Mouse (Mus musculus) ES-Bruce4 (cell line): ENCODE measurements around the gene Enc1. TPM values are rescaled to one million over a fixed set of nuclear protein-coding genes. Genes with fewer than 3 reads are reported as not detected.

Source experiments
- H3K27ac ChIP-seq: 2 replicates; pipeline ENCODE4 v1.5.1; 2012; ENCODE audit warnings: low read length, inconsistent platforms; ENCODE audit not compliant: insufficient read depth
- H3K27me3 ChIP-seq: 2 replicates; pipeline ENCODE4 v1.6.1; 2012; ENCODE audit warnings: mild to moderate bottlenecking, low read length, inconsistent platforms; ENCODE audit not compliant: control insufficient read depth, poor library complexity, insufficient read depth, severe bottlenecking
- H3K36me3 ChIP-seq: 2 replicates; pipeline ENCODE4 v1.6.1; 2012; ENCODE audit warnings: inconsistent platforms, mild to moderate bottlenecking, low read length, moderate library complexity; ENCODE audit not compliant: control insufficient read depth, poor library complexity, insufficient read depth, severe bottlenecking
- H3K4me1 ChIP-seq: one replicate; pipeline ENCODE4 v1.8.1; 2011; ENCODE audit warnings: low read length; ENCODE audit not compliant: control insufficient read depth, insufficient read depth
- H3K4me3 ChIP-seq: 2 replicates; pipeline ENCODE4 v1.5.1; 2011; ENCODE audit warnings: low read depth, mild to moderate bottlenecking, low read length
- H3K9ac ChIP-seq: 2 replicates; pipeline ENCODE4 v1.6.1; 2012; ENCODE audit warnings: low read depth, mild to moderate bottlenecking, inconsistent platforms; ENCODE audit not compliant: poor library complexity, severe bottlenecking
- H3K9me3 ChIP-seq: replicated peaks from 2 replicates; pipeline ENCODE4 v1.6.1; 2012; ENCODE audit warnings: mild to moderate bottlenecking, low read length, inconsistent platforms; ENCODE audit not compliant: control insufficient read depth, poor library complexity, insufficient read depth, severe bottlenecking
- CTCF ChIP-seq: IDR thresholded peaks from one replicate; pipeline ENCODE4 v1.8.1; 2011; ENCODE audit warnings: low read depth, low read length
- EP300 ChIP-seq: IDR thresholded peaks from 2 replicates; pipeline ENCODE4 v1.6.1; 2011; ENCODE audit warnings: low read depth, low read length; ENCODE audit not compliant: insufficient read depth
- POLR2A ChIP-seq: IDR thresholded peaks from one replicate; pipeline ENCODE4 v1.8.1; 2011; ENCODE audit warnings: low read length; ENCODE audit not compliant: insufficient read depth
- polyA plus RNA-seq: library from polyadenylated mRNA; stranded (reverse); fragments of >200 nt; gene quantifications from 2 replicates; pipeline ENCODE4 v1.2.4, GENCODE M21; 2011; ENCODE audit warnings: low read depth; ENCODE audit not compliant: missing spikeins, insufficient read depth, insufficient read length

Gene Enc1
- polyA plus RNA-seq, 1 experiment: 83.0 TPM

DNA sequence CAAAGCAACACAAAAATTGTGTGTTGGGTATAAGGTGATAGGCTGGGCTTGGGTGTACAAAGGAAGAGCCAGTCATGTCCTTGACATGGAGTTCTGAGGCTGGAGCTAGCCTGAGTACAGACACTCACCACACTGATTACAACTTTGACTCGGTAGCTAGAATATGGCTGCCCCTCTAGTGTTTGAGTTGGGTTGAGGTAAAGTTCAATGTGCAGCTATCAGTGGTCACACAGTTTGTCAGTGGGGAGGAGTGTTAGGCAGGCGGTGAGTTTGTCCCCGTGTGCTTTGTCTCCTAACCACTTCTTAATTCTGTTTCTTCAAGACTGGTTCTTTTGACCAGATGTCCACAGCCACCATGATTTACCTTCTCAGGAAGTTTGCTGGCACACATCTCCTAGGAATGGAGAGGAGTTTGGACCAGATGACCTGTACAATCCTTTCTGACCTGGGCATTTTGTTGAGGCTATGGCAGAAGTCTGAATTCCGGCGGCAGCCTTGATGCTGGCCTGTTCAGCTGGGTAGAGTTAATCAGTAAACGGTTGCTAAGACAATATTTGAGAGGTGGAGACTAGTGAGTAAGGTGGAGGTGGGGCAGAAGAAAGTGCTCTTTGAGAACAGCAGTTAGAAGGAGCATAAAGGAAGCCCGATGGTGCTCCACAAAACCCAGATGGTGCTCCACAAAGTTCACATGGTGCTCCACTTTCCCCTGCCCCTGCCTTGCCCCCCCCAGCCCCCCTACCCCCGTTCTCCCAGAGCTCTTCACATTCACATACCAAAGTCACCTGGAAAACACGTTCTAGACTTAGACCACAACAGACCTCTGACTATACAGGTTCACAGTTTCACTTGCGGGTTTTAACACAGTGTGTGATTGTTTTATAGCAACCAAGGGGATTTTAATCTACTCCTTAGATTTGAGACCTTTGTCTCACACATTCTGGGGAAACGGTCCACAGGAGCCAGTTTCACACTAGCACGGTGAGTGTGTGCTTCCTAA lies 59.3 kb downstream of the Enc1 start:
- Histone ChIP-seq H3K27me3 (no peaks in the 10 kb centered on the region), H3K4me3 (no peak overlapping the region), H3K9ac (no peak overlapping the region), H3K36me3 (no peaks in the 10 kb centered on the region), H3K4me1 (peaks cover 5% of the 10 kb centered on the region), H3K27ac (no peak overlapping the region), H3K9me3 (no peaks in the 10 kb centered on the region)
- no peak for TF ChIP-seq POLR2A
- TF ChIP-seq CTCF: no peak
- TF ChIP-seq EP300: no peak

Other genes starting within 250 kb of the Enc1 start
- gene 1700029F12Rik, start 206.7 kb upstream of the Enc1 start, polyA plus RNA-seq: not detected in 2 replicates
- gene Fam169a, start 173.8 kb upstream of the Enc1 start, polyA plus RNA-seq: 74.6 and 81.9 TPM in 2 replicates
- 165 and 181 TPM in 2 replicates for gene Gm6169, start 141.9 kb upstream of the Enc1 start, polyA plus RNA-seq
- 55.6 and 70.8 TPM in 2 replicates for gene Gfm2, start 103.2 kb upstream of the Enc1 start, polyA plus RNA-seq
- gene Nsa2, start 103.2 kb upstream of the Enc1 start, polyA plus RNA-seq: 347 and 360 TPM in 2 replicates
- 53.4 and 59.7 TPM in 2 replicates for gene Hexb, start 42.7 kb upstream of the Enc1 start, polyA plus RNA-seq